In genomic region chr17:33903911-33904651, GRCm38 (mm10) we compare ENCODE assay signal across 22 mouse cellular contexts. TPM values are rescaled to one million over a fixed set of nuclear protein-coding genes. Genes with fewer than 3 reads are reported as not detected.
DNase-seq lines count a peak whose midpoint lies in the region; ATAC-seq and TF ChIP-seq lines count a peak whose summit lies in the region.
"Not testable (repeated sequence)": the region's sequence is repeated elsewhere in the genome, so short reads cannot be mapped to it uniquely, and the experiment has no call there.
"Had no signal": no experiment of that assay in that cellular context is flagged by ENCODE, and none has a peak within 500 bp of the region (broad histone marks: within the 10 kb centered on the region; RNA-seq: fewer than 3 reads in every experiment).

No protein-coding gene starts in this region.

- not testable (repeated sequence) for H3K36me3 ChIP-seq in E14TG2a.4 (ENCODE audit: insufficient read depth, low read length); ES-E14 (ENCODE audit: control insufficient read depth, insufficient read depth, low read length, poor library complexity, severe bottlenecking); liver, embryonic 11.5 days (ENCODE audit: control insufficient read depth, insufficient read depth, low read length); liver, embryonic 15.5 days (replicated peaks); spleen, adult 2 months (ENCODE audit: control insufficient read depth, insufficient read depth, low read length)

- not testable (repeated sequence) for ATAC-seq in liver, embryonic 11.5 days (replicated peaks; ENCODE audit: low FRiP score); liver, embryonic 15.5 days (ENCODE audit: insufficient read depth)

- 68% methylated on average over 6 of the region's 6 CpGs for WGBS in liver, embryonic 11.5 days
- WGBS in liver, embryonic 15.5 days (ENCODE audit: insufficient replicate concordance), result 58% methylated on average over 6 of the region's 6 CpGs
- 83% methylated on average over 6 of the region's 6 CpGs for WGBS in spleen, adult 2 months

- peak overlapping the region; percentile 65; the same call in 1 of the 2 replicates for H3K9ac ChIP-seq in ES-E14 (ENCODE audit: insufficient read depth, low read depth, low read length, poor library complexity, severe bottlenecking)
- H3K9ac ChIP-seq in liver, embryonic 11.5 days (ENCODE audit: low read depth, low read length); liver, embryonic 15.5 days: not testable (repeated sequence)

- in situ Hi-C loops in ES-E14 (cut with MboI; ENCODE audit: low sequenced_read_pairs in 2 of 2, unreplicated experiment in 2 of 2), result not testable (repeated sequence)

- H3K27me3 ChIP-seq in E14TG2a.4 (ENCODE audit: insufficient read depth, low read length); liver, embryonic 11.5 days (replicated peaks; ENCODE audit: control insufficient read depth, insufficient read depth, low read length); liver, embryonic 15.5 days; spleen, adult 2 months (ENCODE audit: control insufficient read depth, insufficient read depth, low read length): not testable (repeated sequence)

- TF ChIP-seq CTCF in E14TG2a.4 (conservative IDR thresholded peaks at IDR 0.05; ENCODE audit: low read length); spleen, adult 2 months (IDR thresholded peaks at IDR 0.05; ENCODE audit: extremely low read depth, insufficient read depth, insufficient read length, insufficient replicate concordance): not testable (repeated sequence)

- not testable (repeated sequence) for H3K9me3 ChIP-seq in E14TG2a.4 (ENCODE audit: low read length); ES-E14 (ENCODE audit: control insufficient read depth, insufficient read depth, low read depth, low read length); liver, embryonic 11.5 days (ENCODE audit: control insufficient read depth, low read length); liver, embryonic 15.5 days (replicated peaks)

- not testable (repeated sequence) for H3K4me2 ChIP-seq in liver, embryonic 11.5 days; liver, embryonic 15.5 days

- DNase-seq in 416B (ENCODE audit: low read depth) (peak; percentile 71), ZHBTc4 (ENCODE audit: low read depth, low spot score) (peak; percentile 67)
- DNase-seq in ES-E14 (ENCODE audit: low read depth, low spot score); liver, embryonic 11.5 days (ENCODE audit: low spot score); spleen, adult 2 months (ENCODE audit: low read depth in 1 of 2, low spot score in 2 of 2): not testable (repeated sequence)

- not testable (repeated sequence) for TF ChIP-seq POLR2A in spleen, adult 2 months (IDR thresholded peaks at IDR 0.05; ENCODE audit: low read depth, low read length)

- H3K4me3 ChIP-seq in E14TG2a.4 (replicated peaks; ENCODE audit: low read length) (peak overlapping the region; percentile 61), ES-E14 (ENCODE audit: insufficient read depth in 1 of 2, low read depth in 1 of 2, low read length in 2 of 2, poor library complexity in 1 of 2, severe bottlenecking in 1 of 2) (peak overlapping the region in 1 of 2 experiments; percentile 24; a peak in 2 of 4 replicates)
- H3K4me3 ChIP-seq in liver, embryonic 11.5 days (ENCODE audit: low read depth, low read length); liver, embryonic 15.5 days (replicated peaks); spleen, adult 2 months (ENCODE audit: extremely low read depth, insufficient read depth, insufficient read length): not testable (repeated sequence)

- H3K4me1 ChIP-seq in E14TG2a.4 (replicated peaks; ENCODE audit: low read depth, low read length) (peaks cover 69% of the 10 kb centered on the region), ES-E14 (ENCODE audit: control insufficient read depth in 2 of 2, insufficient read depth in 2 of 2, low read length in 2 of 2, poor library complexity in 1 of 2) (peaks cover 8 to 31% of the 10 kb centered on the region in 2 experiments; a peak in 3 of 4 replicates)
- H3K4me1 ChIP-seq in liver, embryonic 11.5 days (replicated peaks; ENCODE audit: control insufficient read depth, insufficient read depth, low read length), result peaks cover 37% of the 10 kb centered on the region
- peaks cover 75% of the 10 kb centered on the region for H3K4me1 ChIP-seq in liver, embryonic 15.5 days (replicated peaks)
- H3K4me1 ChIP-seq in spleen, adult 2 months (ENCODE audit: control insufficient read depth, insufficient read depth, insufficient read length), result not testable (repeated sequence)

- H3K27ac ChIP-seq in ES-E14 (ENCODE audit: insufficient read depth, low read depth, low read length, poor library complexity, severe bottlenecking), result peak overlapping the region; percentile 87
- 0 out of 2 replicates have a peak overlapping the region, but pooled peaks have one; percentile 11 for H3K27ac ChIP-seq in liver, embryonic 11.5 days (ENCODE audit: low read depth, low read length)
- H3K27ac ChIP-seq in liver, embryonic 15.5 days (replicated peaks), result peak overlapping the region; percentile 67; the same call in 1 of the 2 replicates
- H3K27ac ChIP-seq in spleen, adult 2 months (ENCODE audit: insufficient read depth, low read length), result peak overlapping the region; percentile 53

RNA-seq across cellular contexts. Expression of gene Platr17, which starts 0.9 kb away (rescaled TPM):
- total RNA-seq in ES-E14 (2012; rRNA removed), result 33.2 and 46.0 TPM in 2 replicates
- polyA plus RNA-seq in liver, embryonic 11.5 days (2014; fragmentation: Nextera tagmentation; extraction: Ambion mirVana), result 1.8 and 2.2 TPM in 2 replicates
- polyA plus RNA-seq in liver, embryonic 15.5 days (2015; fragmentation: Nextera tagmentation; extraction: Ambion mirVana), result 0.35 and 0.38 TPM in 2 replicates
- 0.47 and 0.68 TPM in 2 replicates for polyA plus RNA-seq in spleen, adult 2 months (2012; rRNA removed)
- total RNA-seq: adrenal gland, adult 18-20 months; adrenal gland, postnatal 14 days; adrenal gland, postnatal 4 days; forebrain, postnatal 0 days; G1E; gastrocnemius, adult 2 months; gastrocnemius, postnatal 14 days; gastrocnemius, postnatal 4 days; heart, adult 8-10 months; heart, postnatal 25 days had no signal
- polyA plus RNA-seq: C2C12; forebrain, embryonic 14.5 days; heart, embryonic 11.5 days; heart, postnatal 0 days; hindbrain, embryonic 12.5 days had no signal

RNA-seq across cellular contexts. Expression of gene Daxx, which starts 5.1 kb away (rescaled TPM):
- total RNA-seq in ES-E14 (2012; rRNA removed), result 67.3 and 73.7 TPM in 2 replicates
- 46.9 and 52.9 TPM in 2 replicates for polyA plus RNA-seq in liver, embryonic 11.5 days (2014; fragmentation: Nextera tagmentation; extraction: Ambion mirVana)
- polyA plus RNA-seq in liver, embryonic 15.5 days (2015; fragmentation: Nextera tagmentation; extraction: Ambion mirVana), result 18.7 and 20.4 TPM in 2 replicates
- 56.8 and 65.6 TPM in 2 replicates for polyA plus RNA-seq in spleen, adult 2 months (2012; rRNA removed)

RNA-seq across cellular contexts. Expression of gene Tapbp, which starts 11.6 kb away (rescaled TPM):
- total RNA-seq in ES-E14 (2012; rRNA removed), result 39.4 and 64.9 TPM in 2 replicates
- 28.1 and 29.1 TPM in 2 replicates for polyA plus RNA-seq in liver, embryonic 11.5 days (2014; fragmentation: Nextera tagmentation; extraction: Ambion mirVana)
- polyA plus RNA-seq in liver, embryonic 15.5 days (2015; fragmentation: Nextera tagmentation; extraction: Ambion mirVana), result 33.3 and 35.7 TPM in 2 replicates
- 188 and 240 TPM in 2 replicates for polyA plus RNA-seq in spleen, adult 2 months (2012; rRNA removed)

RNA-seq across cellular contexts. Expression of gene Zbtb22, which starts 11.6 kb away (rescaled TPM):
- total RNA-seq in ES-E14 (2012; rRNA removed), result 32.8 and 34.8 TPM in 2 replicates
- 12.4 and 13.0 TPM in 2 replicates for polyA plus RNA-seq in liver, embryonic 11.5 days (2014; fragmentation: Nextera tagmentation; extraction: Ambion mirVana)
- polyA plus RNA-seq in liver, embryonic 15.5 days (2015; fragmentation: Nextera tagmentation; extraction: Ambion mirVana), result 8.2 and 9.8 TPM in 2 replicates
- 62.9 and 122 TPM in 2 replicates for polyA plus RNA-seq in spleen, adult 2 months (2012; rRNA removed)

RNA-seq across cellular contexts. Expression of gene Kifc1, which starts 13.6 kb away (rescaled TPM):
- total RNA-seq in ES-E14 (2012; rRNA removed), result 149 and 187 TPM in 2 replicates
- polyA plus RNA-seq in liver, embryonic 11.5 days (2014; fragmentation: Nextera tagmentation; extraction: Ambion mirVana), result 10.2 and 11.8 TPM in 2 replicates
- 7.5 and 8.3 TPM in 2 replicates for polyA plus RNA-seq in liver, embryonic 15.5 days (2015; fragmentation: Nextera tagmentation; extraction: Ambion mirVana)
- 11.5 and 15.3 TPM in 2 replicates for polyA plus RNA-seq in spleen, adult 2 months (2012; rRNA removed)

Comparison
In these comparisons a context has a peak if more than half of its experiments do, and no peak if none do; other contexts are left out.
1. H3K27ac ChIP-seq: peak in every context shown above with its lines; median percentile 87 in ES-E14; 67 in liver, embryonic 15.5 days; 53 in spleen, adult 2 months; 11 in liver, embryonic 11.5 days.